Mouse (Mus musculus) stomach, postnatal 0 days (tissue): Measurements from ENCODE around the gene Susd1.

ENCODE experiments used
- CTCF ChIP-seq: IDR thresholded peaks from 2 replicates; pipeline ENCODE4 v1.5.1; 2016; ENCODE audit warnings: antibody characterized with exemption, low read depth, mild to moderate bottlenecking, moderate library complexity
- EP300 ChIP-seq: optimal IDR thresholded peaks from 2 replicates; pipeline ENCODE3; 2016; ENCODE audit warnings: antibody characterized with exemption

GRCm38 (mm10) chr4:59355421-59355820 lies 83.0 kb downstream of the Susd1 start:
- TF ChIP-seq CTCF = no peak
- no peak for TF ChIP-seq EP300
